Mouse (Mus musculus) ES-Bruce4 (cell line): ENCODE data around the gene Camta1.

Experiments used
- CTCF ChIP-seq: IDR thresholded peaks from one replicate; pipeline ENCODE4 v1.8.1; 2011; ENCODE audit warnings: low read depth, low read length
- POLR2A ChIP-seq: IDR thresholded peaks from one replicate; pipeline ENCODE4 v1.8.1; 2011; ENCODE audit warnings: low read length; ENCODE audit not compliant: insufficient read depth

DNA sequence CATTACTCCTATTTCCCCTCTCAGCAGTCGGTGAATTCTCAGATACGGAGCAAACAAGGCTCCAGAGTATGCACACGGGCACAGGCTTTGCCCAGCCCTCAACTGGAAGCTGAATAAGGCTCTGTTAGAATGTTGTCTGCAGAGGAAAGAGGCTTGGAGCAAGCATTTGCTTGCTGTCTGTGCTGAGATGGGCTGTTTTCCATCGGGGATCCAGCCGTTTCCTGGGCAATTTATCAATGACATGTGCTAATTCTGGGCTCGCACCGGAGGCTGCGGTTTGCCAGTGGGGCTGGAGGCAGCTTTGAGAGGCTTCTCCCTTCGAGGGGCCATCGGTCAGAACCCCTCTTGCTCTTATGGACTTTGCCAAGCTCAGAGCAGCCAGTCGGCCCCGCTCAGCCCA lies 506.2 kb downstream of the Camta1 start:
- TF ChIP-seq POLR2A (no peak), CTCF (no peak)
